Mouse (Mus musculus) stomach, embryonic 15.5 days (tissue): ENCODE results near the gene Rsu1. TPM values are rescaled to one million over a fixed set of nuclear protein-coding genes. Genes with fewer than 3 reads are reported as not detected.

ENCODE experiments used
- ATAC-seq: fragments of 200-750 bp; cut with Nextera tagmentation; 2 replicates; pipeline ENCODE4 v1.8.0; 2017; ENCODE audit warnings: low read depth, moderate number of reproducible peaks, moderate TSS enrichment; ENCODE audit not compliant: insufficient read depth, low FRiP score
- H3K27ac ChIP-seq: fragments of 300-500 bp; sonication (generic); 2 replicates; pipeline ENCODE4 v1.5.1; 2015; ENCODE audit warnings: mild to moderate bottlenecking, inconsistent platforms
- H3K27me3 ChIP-seq: fragments of 300-500 bp; sonication (generic); replicated peaks from 2 replicates; pipeline ENCODE4 v1.6.1; 2015; ENCODE audit warnings: inconsistent platforms
- H3K36me3 ChIP-seq: fragments of 300-500 bp; sonication (generic); 2 replicates; pipeline ENCODE4 v1.6.1; 2015; ENCODE audit warnings: inconsistent platforms
- H3K4me1 ChIP-seq: fragments of 300-500 bp; sonication (generic); 2 replicates; pipeline ENCODE4 v1.6.1; 2015; ENCODE audit warnings: inconsistent platforms
- H3K4me2 ChIP-seq: fragments of 300-500 bp; sonication (generic); 2 replicates; pipeline ENCODE4 v1.6.1; 2015; ENCODE audit warnings: mild to moderate bottlenecking, inconsistent platforms
- H3K4me3 ChIP-seq: fragments of 300-500 bp; sonication (generic); replicated peaks from 2 replicates; pipeline ENCODE4 v1.5.1; 2015; ENCODE audit warnings: inconsistent platforms
- H3K9ac ChIP-seq: fragments of 300-500 bp; sonication (generic); 2 replicates; pipeline ENCODE4 v1.6.1; 2015; ENCODE audit warnings: inconsistent platforms
- H3K9me3 ChIP-seq: fragments of 300-500 bp; sonication (generic); 2 replicates; pipeline ENCODE4 v1.6.1; 2016; ENCODE audit warnings: inconsistent platforms
- WGBS: fragments of 180-500 bp; shearing (Covaris S2); methylation state at CpG from one replicate; pipeline ENCODE4 v1.1.7; 2015; 5-methylcytosine and 5-hydroxymethylcytosine counted together
- polyA plus RNA-seq: library from polyadenylated mRNA; unstranded; fragments of >200 nt; fragmentation: Nextera tagmentation; extraction: Ambion mirVana; gene quantifications from 2 replicates; pipeline ENCODE4 v1.2.1, GENCODE M21; 2015

Rsu1 gene
- polyA plus RNA-seq, 1 experiment from 2014 or later: 143 TPM

GRCm38 (mm10) chr2:13090841-13091240, 180.4 kb downstream of the Rsu1 start:
- Histone ChIP-seq H3K4me2 (no peak overlapping the region), H3K4me1 (no peaks in the 10 kb centered on the region), H3K9me3 (no peaks in the 10 kb centered on the region), H3K27me3 (no peaks in the 10 kb centered on the region), H3K4me3 (no peak overlapping the region), H3K36me3 (no peaks in the 10 kb centered on the region), H3K9ac (no peak overlapping the region), H3K27ac (no peak overlapping the region)
- ATAC-seq: no peak
- 78% methylated on average over 1 of the region's 1 CpGs for WGBS

DNA sequence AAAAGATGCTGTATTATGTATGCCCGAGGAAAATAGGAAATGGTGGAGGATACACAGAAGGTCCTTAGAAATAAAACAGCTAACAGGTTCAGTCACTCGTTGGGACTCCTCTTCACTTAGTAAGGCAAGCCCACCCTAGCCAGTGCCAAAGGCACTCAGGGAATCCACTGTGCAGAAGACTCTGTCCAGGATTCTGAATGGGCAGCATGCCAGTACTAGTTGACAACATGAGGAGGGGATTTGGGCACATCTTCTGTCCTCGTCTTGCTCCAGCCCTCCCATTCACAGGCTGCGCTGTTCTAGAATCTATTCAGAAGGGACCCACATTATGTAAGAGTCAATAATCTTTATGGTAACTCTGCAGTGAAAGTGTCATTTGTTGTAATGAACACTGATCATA, 181.4 kb downstream of the Rsu1 start:
- ATAC-seq: no peak
- Histone ChIP-seq H3K4me3 (no peak overlapping the region), H3K36me3 (no peaks in the 10 kb centered on the region), H3K4me1 (no peaks in the 10 kb centered on the region), H3K27ac (no peak overlapping the region), H3K4me2 (no peak overlapping the region), H3K9ac (no peak overlapping the region), H3K27me3 (no peaks in the 10 kb centered on the region), H3K9me3 (no peaks in the 10 kb centered on the region)
- 84% methylated on average over 4 of the region's 4 CpGs for WGBS

DNA sequence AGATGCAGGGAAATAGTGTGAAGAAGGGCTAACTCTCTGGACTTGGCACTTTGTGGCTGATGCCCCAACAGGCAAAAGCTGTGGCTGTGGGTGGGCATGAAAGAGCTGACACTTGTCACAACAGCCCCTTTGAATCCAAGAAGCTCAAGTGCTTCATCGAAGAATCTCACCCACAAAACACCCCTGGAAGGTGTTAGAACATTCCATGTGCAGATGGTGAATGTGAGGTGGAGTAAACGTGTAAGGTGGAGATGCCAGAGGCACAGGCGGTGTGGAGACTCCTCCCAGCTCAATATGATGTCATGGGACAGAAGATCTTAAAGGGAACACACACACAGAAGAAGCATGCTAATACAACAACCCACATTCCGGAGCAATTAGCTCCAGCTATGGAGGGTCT, 182.9 kb downstream of the Rsu1 start:
- H3K4me3 ChIP-seq: no peak overlapping the region
- H3K27ac ChIP-seq: no peak overlapping the region
- H3K27me3 ChIP-seq: no peaks in the 10 kb centered on the region
- no peaks in the 10 kb centered on the region for H3K4me1 ChIP-seq
- no peak overlapping the region for H3K4me2 ChIP-seq
- H3K36me3 ChIP-seq: no peaks in the 10 kb centered on the region
- no peak for ATAC-seq
- H3K9me3 ChIP-seq: no peaks in the 10 kb centered on the region
- no peak overlapping the region for H3K9ac ChIP-seq
- 71% methylated on average over 4 of the region's 4 CpGs for WGBS

GRCm38 (mm10) chr2:13087811-13088210, 183.4 kb downstream of the Rsu1 start:
- WGBS: 91% methylated on average over 2 of the region's 2 CpGs
- Histone ChIP-seq H3K9ac (no peak overlapping the region), H3K36me3 (no peaks in the 10 kb centered on the region), H3K27ac (no peak overlapping the region), H3K9me3 (no peaks in the 10 kb centered on the region), H3K27me3 (no peaks in the 10 kb centered on the region), H3K4me3 (no peak overlapping the region), H3K4me2 (no peak overlapping the region), H3K4me1 (no peaks in the 10 kb centered on the region)
- ATAC-seq: no peak

GRCm38 (mm10) chr2:13084223-13084622, 187.0 kb downstream of the Rsu1 start:
- Histone ChIP-seq H3K27me3 (no peaks in the 10 kb centered on the region), H3K9me3 (no peaks in the 10 kb centered on the region), H3K9ac (no peak overlapping the region), H3K4me1 (no peaks in the 10 kb centered on the region), H3K4me2 (no peak overlapping the region), H3K36me3 (no peaks in the 10 kb centered on the region), H3K27ac (no peak overlapping the region), H3K4me3 (no peak overlapping the region)
- ATAC-seq: no peak
- WGBS: 75% methylated on average over 5 of the region's 5 CpGs

DNA sequence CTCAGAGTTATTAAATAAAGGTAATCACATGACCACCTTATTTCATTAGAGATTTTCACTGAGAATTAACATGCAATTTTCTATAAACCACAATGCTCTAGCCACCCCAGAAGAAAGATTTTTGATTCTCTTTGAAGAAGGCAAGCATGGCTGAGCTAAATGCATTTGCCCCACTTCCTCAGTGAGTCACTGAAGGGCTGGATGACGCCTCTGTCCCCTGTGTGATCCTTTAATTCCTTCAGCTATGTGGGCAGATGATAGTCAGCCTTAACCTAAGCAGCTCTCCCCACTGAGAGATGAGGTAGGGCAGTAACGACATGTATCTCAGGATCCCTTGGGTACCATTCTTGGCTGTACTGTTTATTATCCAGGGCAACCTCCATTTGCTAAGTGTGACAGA, 190.7 kb downstream of the Rsu1 start:
- Histone ChIP-seq H3K9me3 (no peaks in the 10 kb centered on the region), H3K27ac (no peak overlapping the region), H3K27me3 (no peaks in the 10 kb centered on the region), H3K4me1 (no peaks in the 10 kb centered on the region), H3K4me3 (no peak overlapping the region), H3K36me3 (0 out of 2 replicates have a peak, but pooled peaks cover 5% of the 10 kb centered on the region), H3K4me2 (no peak overlapping the region), H3K9ac (no peak overlapping the region)
- ATAC-seq: no peak
- 85% methylated on average over 2 of the region's 2 CpGs for WGBS

- Histone ChIP-seq H3K27me3 (no peaks in the 10 kb centered on the region), H3K9me3 (no peaks in the 10 kb centered on the region), H3K4me3 (no peak overlapping the region), H3K9ac (no peak overlapping the region), H3K36me3 (0 out of 2 replicates have a peak, but pooled peaks cover 5% of the 10 kb centered on the region), H3K4me1 (no peaks in the 10 kb centered on the region), H3K27ac (no peak overlapping the region), H3K4me2 (no peak overlapping the region)
- no peak for ATAC-seq
Observed at GRCm38 (mm10) chr2:13072243-13072642, 199.0 kb downstream of the Rsu1 start.

DNA sequence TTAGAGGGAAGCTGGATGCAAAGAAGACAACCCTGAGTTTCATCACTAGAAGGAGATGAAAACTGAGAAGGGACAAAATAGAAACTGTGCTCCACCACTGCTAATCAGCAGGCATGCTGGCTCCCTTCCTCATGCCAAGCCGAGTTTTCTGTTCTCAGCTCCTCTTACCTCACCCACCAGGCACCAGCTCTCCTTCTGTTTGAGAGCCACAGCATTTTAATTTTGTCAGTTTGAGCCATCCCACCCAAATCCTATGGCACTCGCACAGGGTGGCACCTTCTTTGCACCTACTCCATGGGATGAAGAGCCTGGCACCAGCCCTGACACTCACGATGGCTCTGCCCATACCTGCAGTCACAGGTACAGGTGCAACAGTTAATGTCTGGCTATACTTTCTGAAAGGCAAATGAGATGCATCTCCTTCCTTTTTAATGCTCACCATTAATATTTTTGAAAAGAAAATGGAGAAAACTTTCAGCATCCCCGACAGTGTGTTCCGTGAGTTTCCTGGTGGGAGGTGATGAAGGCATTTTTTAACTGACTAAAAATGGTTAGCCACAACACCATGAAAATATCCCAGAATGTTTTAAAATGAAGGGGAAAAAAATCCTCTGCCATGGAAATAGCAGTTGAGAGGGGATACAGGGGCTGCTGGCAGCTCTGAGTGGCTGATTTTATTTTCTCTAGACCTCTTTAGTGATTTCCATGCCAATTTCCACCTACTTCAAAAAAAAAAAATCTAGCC, 210.6 kb downstream of the Rsu1 start:
- H3K27ac ChIP-seq: no peak overlapping the region
- no peak for ATAC-seq
- WGBS: 91% methylated on average over 5 of the region's 5 CpGs

DNA sequence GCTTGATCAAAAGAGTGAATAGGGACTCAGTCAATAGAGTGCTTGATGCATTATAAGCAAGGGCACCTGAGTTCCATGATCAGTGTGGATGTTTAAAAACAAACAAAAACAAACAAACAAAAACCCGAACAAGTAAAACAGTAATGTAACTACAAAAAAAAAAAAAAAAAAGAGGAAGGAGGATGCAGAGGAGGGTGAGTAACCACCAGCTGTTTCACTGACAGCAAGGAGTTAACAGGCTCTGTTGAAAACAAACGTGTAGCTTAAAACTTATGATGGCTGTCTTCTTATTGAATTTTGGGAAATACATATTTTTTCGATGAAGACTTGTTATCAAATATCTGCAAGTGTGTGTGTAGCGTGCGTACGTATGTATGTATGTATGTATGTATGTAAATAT, 222.6 kb downstream of the Rsu1 start:
- Histone ChIP-seq H3K27me3 (no peaks in the 10 kb centered on the region), H3K4me3 (no peak overlapping the region), H3K4me2 (no peak overlapping the region), H3K9me3 (no peaks in the 10 kb centered on the region), H3K4me1 (no peaks in the 10 kb centered on the region), H3K9ac (no peak overlapping the region), H3K36me3 (no peaks in the 10 kb centered on the region), H3K27ac (no peak overlapping the region)
- WGBS: 70% methylated on average over 6 of the region's 6 CpGs
- no peak for ATAC-seq

More for the DNA sequence above, 210.6 kb downstream of the Rsu1 start:
- no peak overlapping the region for H3K4me2 ChIP-seq
- H3K9me3 ChIP-seq: no peaks in the 10 kb centered on the region
- no peak overlapping the region for H3K4me3 ChIP-seq
- H3K27me3 ChIP-seq: no peaks in the 10 kb centered on the region
- H3K4me1 ChIP-seq: no peaks in the 10 kb centered on the region
- H3K9ac ChIP-seq: no peak overlapping the region
- no peaks in the 10 kb centered on the region for H3K36me3 ChIP-seq

- peak; percentile 80; the same call in 1 of the 2 replicates for ATAC-seq
- no peak overlapping the region for H3K9ac ChIP-seq
- 79% methylated on average over 4 of the region's 4 CpGs for WGBS
Observed at GRCm38 (mm10) chr2:13044555-13044954, 226.7 kb downstream of the Rsu1 start.

DNA sequence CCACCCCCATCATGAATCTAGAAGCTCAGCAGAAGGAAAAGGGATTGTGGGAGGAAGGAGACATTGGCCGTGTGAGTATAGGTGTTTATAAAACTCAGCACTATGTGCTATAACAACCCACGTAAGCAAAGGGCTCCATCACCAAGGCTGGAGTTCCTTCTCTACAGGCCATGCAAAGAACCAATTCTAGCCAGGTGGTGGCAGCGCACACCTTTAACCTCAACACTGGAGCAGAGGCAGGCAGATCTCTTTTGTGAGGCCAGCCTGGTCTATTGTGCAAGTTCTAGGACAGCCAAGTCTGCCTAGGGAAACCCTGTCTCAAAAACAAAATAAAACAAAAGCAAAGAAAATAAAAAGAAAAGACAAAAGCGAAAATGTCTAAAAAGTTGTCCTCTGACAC, 231.4 kb downstream of the Rsu1 start:
- Histone ChIP-seq H3K9ac (no peak overlapping the region), H3K4me3 (no peak overlapping the region), H3K4me1 (no peaks in the 10 kb centered on the region), H3K9me3 (no peaks in the 10 kb centered on the region), H3K27me3 (no peaks in the 10 kb centered on the region), H3K27ac (no peak overlapping the region), H3K4me2 (no peak overlapping the region), H3K36me3 (no peaks in the 10 kb centered on the region)
- 88% methylated on average over 4 of the region's 4 CpGs for WGBS
- no peak for ATAC-seq

More at GRCm38 (mm10) chr2:13044555-13044954, 226.7 kb downstream of the Rsu1 start:
- Histone ChIP-seq H3K4me3 (no peak overlapping the region), H3K4me2 (no peak overlapping the region), H3K36me3 (no peaks in the 10 kb centered on the region), H3K27me3 (no peaks in the 10 kb centered on the region), H3K27ac (no peak overlapping the region), H3K4me1 (no peaks in the 10 kb centered on the region), H3K9me3 (no peaks in the 10 kb centered on the region)

DNA sequence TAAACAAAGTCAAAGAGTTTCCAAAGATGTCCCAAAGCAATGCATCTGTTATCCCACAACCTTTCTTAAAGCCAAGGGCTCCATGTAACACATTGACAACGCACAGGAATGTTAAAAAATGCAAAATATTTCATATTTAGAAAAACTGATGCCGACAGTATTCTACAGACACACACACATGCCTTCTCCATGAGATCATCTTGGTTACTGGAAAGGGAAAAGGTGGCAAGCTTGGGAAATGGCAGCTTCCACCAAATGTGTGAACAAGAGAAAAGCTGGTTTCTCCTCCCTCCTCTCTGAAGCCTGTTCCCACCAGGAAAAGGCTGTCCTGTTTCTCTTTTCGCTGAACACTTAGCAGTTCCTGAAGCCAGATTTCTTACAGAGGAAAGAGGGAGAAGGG, 232.4 kb downstream of the Rsu1 start:
- H3K27me3 ChIP-seq: no peaks in the 10 kb centered on the region
- no peak overlapping the region for H3K4me2 ChIP-seq
- H3K4me3 ChIP-seq: no peak overlapping the region
- no peak for ATAC-seq
- no peaks in the 10 kb centered on the region for H3K4me1 ChIP-seq
- no peaks in the 10 kb centered on the region for H3K9me3 ChIP-seq
- no peaks in the 10 kb centered on the region for H3K36me3 ChIP-seq
- no peak overlapping the region for H3K27ac ChIP-seq
- WGBS: 42% methylated on average over 3 of the region's 3 CpGs
- H3K9ac ChIP-seq: no peak overlapping the region
